Mouse (Mus musculus): ENCODE results near the gene Grrp1. TPM values are rescaled to one million over a fixed set of nuclear protein-coding genes. Genes with fewer than 3 reads are reported as not detected.

The Grrp1 gene
- polyA plus RNA-seq, 2 experiments from 2014 or later: not detected

DNA sequence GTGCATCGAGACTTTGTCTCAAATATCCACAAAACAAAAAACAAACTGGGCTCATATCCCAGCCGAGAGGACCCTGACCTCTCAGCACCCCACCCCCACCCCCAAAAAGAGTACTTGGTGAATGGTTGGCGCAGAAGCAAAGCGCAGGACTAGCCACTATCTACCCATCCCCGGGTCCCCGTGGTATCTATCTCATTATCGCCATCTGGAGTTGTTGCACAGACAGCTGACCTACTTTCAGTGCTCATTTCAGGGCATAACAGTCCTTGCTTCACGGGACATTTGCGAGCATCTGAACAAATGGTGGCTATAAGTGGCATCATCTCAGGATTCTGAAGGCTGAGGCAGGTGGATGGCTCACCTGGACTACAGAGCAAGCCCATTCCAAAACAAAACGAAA is 15.2 kb downstream of the Grrp1 start:
- ATAC-seq: no peak

DNA sequence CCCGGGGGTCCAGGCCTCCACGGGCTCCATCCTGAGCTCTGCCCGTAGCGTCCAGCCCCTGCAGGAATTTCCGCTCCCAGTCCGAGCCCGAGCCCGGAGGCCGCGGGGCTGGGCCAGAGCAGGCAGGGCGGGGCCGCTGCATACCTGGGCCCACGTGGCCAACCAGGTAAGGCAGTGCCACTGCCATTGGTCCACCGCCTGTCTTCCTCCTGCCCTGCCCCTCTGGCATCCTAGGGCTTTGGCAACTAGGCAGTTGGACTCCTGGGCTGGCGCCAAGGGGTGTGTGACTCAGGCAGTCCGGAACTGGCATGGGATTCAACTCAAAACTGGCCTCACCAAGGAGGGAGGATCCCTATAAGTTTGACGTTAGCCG is 15.6 kb downstream of the Grrp1 start, which contains the start of gene Cnksr1:
Gene Cnksr1, minus strand, starts transcription at position 121 of the 373 bp plus-strand sequence.
- no peak for ATAC-seq

DNA sequence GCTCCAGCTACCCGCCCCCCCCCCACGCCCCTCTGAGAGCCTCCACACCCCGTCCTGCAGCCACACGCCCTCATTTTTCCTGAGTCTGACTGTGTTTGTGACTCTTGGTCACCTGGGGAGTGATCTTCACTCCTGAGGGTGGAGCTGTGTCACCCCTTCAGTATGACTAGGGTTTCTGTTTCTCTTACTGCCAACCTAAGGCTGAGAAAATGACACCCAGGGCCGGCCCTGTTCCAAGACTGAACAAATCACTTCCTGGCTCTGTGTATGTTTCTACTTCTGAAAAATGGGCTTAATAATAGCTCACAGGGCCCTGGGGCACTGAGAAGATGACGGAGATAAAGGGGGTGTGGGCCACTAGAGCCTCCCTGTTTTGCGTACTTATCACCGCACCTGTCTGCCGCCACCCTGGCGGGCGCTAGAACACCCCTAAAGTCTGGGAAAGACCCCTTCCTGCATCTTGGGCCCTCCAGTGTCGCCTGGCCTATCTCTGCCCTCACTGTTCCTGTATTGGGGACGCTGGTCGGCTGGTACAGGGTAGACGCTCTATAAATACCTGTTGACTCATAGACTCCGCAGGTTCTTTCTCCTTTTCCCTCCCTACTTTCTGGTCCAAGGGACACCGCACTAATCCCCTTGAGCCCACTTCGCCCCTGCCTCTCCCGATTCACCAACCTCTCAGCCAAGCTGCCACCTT is 16.2 kb downstream of the Grrp1 start:
- ATAC-seq: no peak

DNA sequence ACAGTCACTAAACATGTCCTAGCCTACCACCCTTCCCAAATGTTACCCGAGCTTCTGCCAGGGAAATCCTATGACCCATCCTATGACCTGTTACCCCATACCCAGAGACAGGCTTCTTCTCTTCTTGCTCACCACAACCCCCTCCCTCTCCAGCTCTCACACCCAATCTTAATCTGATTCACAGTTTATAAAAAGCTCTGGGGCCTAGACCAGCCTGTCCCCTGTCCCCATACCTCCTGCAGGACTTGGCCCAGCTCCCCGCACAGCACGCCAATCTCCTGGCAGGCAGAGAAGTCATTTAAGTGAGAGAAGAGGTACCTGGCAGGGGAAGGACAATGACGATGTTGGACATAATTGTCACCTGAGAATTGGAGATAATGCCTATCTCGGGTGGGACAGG is 19.0 kb downstream of the Grrp1 start:
- ATAC-seq: no peak

DNA sequence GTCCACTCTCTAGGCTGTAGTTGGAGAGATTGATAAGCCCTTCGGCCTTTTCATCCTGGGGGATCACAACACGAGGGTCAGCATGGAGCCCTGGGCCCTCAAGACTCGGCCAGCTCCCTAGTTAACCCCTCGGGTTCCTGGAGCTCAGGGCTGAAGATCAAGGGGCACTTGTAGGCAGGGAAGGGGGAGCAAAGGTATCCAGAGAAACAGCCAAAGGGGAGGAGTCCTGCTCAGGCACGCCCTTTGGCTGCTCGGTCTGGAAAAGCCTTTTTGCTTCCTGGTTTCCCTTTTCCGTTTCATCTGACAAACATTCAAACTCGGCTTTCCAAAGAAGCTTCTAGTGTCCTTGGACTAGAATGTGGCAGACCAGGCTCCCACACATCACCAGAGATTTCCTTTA is 23.5 kb downstream of the Grrp1 start:
- ATAC-seq: no peak

DNA sequence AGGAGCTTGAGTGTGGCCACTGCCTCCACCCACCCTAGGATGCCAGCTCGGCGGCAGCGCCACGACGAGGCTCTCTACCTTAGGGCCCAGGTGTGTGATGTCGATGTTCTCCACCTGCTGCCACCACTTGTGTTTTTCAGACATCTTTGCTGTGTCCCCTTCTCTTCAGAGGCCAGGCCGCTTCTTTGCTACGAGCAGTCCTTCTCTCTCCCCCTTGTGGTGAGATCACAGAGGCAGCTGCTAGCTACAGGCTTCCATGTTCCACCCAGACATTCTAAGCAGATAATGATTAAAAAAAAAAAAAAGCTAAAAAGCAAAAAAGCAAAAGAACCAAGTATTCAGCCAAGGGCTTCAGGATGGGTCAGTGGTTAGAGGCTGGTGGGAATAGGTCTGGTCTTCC is 26.7 kb downstream of the Grrp1 start, which contains the start of gene Catsper4:
Gene Catsper4, minus strand, starts transcription at position 190 of the 400 bp plus-strand sequence.
- ATAC-seq: no peak

DNA sequence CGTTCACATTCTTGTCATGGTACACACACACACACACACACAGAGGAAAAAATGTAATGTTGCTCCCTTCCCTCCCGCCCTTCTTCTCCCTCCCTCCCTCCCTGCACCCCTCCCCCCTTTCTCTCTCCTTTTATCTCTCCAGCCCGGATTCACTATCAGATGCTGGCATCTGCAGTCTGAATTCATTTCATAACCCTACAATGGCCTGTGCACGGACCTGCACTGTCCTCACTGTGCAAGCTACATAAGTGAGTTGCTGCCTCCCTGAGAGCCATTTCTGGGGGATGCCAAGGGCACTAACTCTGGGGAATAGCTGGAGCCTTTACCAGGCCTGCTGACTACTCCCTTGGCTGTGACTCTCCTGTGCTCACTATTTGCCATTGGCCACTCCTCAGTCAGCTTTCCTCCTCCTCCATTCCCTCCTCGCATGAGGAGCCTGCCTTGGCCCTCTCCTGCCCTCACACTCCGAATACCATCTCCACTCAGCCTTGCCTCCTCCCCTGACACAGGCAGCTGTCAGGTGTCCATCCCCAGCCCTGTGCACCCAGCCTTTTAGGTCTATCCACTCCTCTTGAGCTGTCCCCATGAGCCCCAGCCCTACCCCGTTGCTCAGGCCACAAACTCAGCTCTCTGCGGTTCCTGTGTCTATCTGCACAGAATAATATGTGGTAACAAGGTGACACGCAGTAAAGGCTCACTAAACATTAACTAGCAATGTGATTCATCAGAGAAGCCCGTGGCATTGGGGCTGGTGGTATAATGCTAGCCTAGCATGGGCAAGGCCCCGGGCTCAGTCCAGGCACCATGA is 30.9 kb downstream of the Grrp1 start:
- no peak for ATAC-seq

DNA sequence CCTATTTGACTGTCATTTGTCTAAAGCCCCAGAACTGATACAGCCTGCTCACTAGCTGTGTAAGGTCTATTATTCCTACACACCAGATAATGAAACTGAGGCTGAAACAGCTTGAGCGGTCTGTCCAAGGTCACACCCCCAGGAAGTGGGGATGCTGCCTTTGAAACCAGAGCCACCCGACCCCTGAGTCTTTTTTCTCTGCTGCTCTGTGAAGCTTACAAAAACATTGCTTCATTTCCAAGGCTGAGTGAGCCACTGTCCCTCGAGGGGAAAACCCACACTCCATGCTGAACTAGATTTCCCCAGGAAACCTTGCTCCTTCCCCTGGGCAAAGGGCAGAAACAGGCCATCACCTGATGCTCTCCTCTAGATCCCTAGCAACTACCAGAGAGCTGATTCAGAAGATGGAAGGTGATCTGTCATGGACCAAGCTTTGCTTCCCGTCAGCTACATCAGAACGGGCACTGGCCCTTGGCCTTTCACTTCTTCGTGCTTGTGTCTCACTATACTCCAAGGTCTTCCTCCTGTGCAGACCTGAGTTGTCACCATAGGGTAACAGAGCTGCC is 47.3 kb downstream of the Grrp1 start:
- ATAC-seq: no peak

DNA sequence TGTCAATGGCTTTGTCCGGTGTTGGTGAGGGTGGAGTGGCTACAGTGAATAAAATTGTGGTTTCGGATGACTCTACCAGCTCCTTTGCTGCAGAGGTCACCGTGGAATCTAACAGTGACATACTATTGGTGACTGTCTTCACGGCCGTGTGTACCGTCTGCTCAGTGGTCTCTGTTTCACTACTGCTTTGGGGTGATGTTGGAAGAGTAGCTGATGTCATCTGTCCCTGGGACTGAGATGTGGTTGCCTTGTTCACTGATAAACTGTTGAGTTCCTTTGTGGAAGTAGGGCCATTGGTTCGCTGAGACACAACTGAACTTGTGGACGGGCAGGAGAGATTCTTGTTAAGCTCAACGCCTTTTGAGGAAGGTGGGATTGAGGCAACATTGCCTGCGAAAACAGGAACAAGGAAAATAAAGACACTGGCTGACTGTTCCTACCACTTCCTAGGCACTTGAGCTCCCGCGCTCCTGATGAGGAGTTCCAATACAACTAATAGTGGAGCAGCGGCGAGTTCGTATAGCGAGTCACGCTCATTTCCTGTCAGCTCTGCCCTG is 50.5 kb downstream of the Grrp1 start:
- no peak for ATAC-seq

DNA sequence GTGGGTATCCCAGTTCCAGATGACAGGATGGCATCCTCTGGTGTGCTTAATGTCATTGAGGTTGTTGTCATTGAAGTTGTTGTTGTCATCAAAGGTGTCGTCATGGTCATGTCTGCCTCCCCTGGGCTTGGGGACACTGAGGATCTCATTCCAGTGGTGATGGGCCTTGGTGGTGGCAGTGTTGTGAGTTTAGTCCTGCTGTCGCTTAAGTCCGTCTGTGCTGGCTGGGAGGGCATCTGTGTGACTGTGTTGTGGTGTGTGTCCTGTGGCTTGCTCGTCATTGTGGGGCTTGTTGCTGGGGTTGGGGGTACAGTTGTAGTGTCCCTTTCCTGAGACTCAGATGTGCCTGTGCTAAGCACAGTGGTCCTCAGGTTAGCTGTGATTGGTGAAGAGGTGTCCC is 51.0 kb downstream of the Grrp1 start, which contains the start of gene Gm7534:
Gene Gm7534, minus strand, starts transcription at position 101 of the 400 bp plus-strand sequence.
- no peak for ATAC-seq

Other genes with a start within 250 kb of the Grrp1 start
- gene Lin28a, start 235.3 kb downstream of the Grrp1 start, polyA plus RNA-seq (2017; shearing (Covaris generic)): not detected
- gene Zfp683, start 200.3 kb downstream of the Grrp1 start, polyA plus RNA-seq (2017; shearing (Covaris generic)): 1 to 10 TPM in 1 of 2 experiments, under 1 TPM in 1; 0.85 to 1.3 TPM
- gene Crybg2, start 193.3 kb downstream of the Grrp1 start, polyA plus RNA-seq (2017; shearing (Covaris generic)): 10 to 100 TPM; 20.9 to 28.2 TPM
- 1,000 to 10,000 TPM; 2,918 to 3,094 TPM for gene Cd52, start 159.0 kb downstream of the Grrp1 start, polyA plus RNA-seq (2017; shearing (Covaris generic))
- 10 to 100 TPM; 31.2 to 54.2 TPM for gene Ubxn11, start 151.5 kb downstream of the Grrp1 start, polyA plus RNA-seq (2017; shearing (Covaris generic))
- gene Sh3bgrl3, start 125.3 kb downstream of the Grrp1 start, polyA plus RNA-seq (2017; shearing (Covaris generic)): 1,000 to 10,000 TPM in 1 of 2 experiments, 100 to 1,000 TPM in 1; 977 to 1,004 TPM
- gene Cep85, start 67.0 kb downstream of the Grrp1 start, polyA plus RNA-seq (2017; shearing (Covaris generic)): 100 to 1,000 TPM in 1 of 2 experiments, 10 to 100 TPM in 1; 72.5 to 166 TPM
- not detected for gene Gm7534, start 51.1 kb downstream of the Grrp1 start, polyA plus RNA-seq (2017; shearing (Covaris generic))
- not detected for gene Catsper4, start 26.7 kb downstream of the Grrp1 start, polyA plus RNA-seq (2017; shearing (Covaris generic))
- gene Cnksr1, start 15.7 kb downstream of the Grrp1 start, polyA plus RNA-seq (2017; shearing (Covaris generic)): not detected
- 1 to 10 TPM in 1 of 2 experiments, not detected in 1; 3.7 TPM for gene E130218I03Rik, start 10.4 kb downstream of the Grrp1 start, polyA plus RNA-seq (2017; shearing (Covaris generic))
- 1 to 10 TPM; 4.3 to 6.8 TPM for gene Zfp593, start 8.5 kb downstream of the Grrp1 start, polyA plus RNA-seq (2017; shearing (Covaris generic))
- gene Gm30191, start 7.2 kb downstream of the Grrp1 start, polyA plus RNA-seq (2017; shearing (Covaris generic)): not detected
- 10 to 100 TPM; 20.7 to 24.2 TPM for gene Pdik1l, start 33.8 kb upstream of the Grrp1 start, polyA plus RNA-seq (2017; shearing (Covaris generic))
- not detected for gene Trim63, start 61.0 kb upstream of the Grrp1 start, polyA plus RNA-seq (2017; shearing (Covaris generic))
- under 1 TPM; 0.19 TPM for gene Slc30a2, start 89.1 kb upstream of the Grrp1 start, polyA plus RNA-seq (2017; shearing (Covaris generic))
- 1 to 10 TPM; 2.2 to 2.3 TPM for gene Extl1, start 129.7 kb upstream of the Grrp1 start, polyA plus RNA-seq (2017; shearing (Covaris generic))
- gene Pafah2, start 142.2 kb upstream of the Grrp1 start, polyA plus RNA-seq (2017; shearing (Covaris generic)): 1 to 10 TPM in 1 of 2 experiments, under 1 TPM in 1; 0.30 to 2.4 TPM
- gene Stmn1, start 214.2 kb upstream of the Grrp1 start, polyA plus RNA-seq (2017; shearing (Covaris generic)): 100 to 1,000 TPM in 1 of 2 experiments, 10 to 100 TPM in 1; 80.7 to 125 TPM
- 10 to 100 TPM; 21.3 to 56.0 TPM for gene Paqr7, start 242.6 kb upstream of the Grrp1 start, polyA plus RNA-seq (2017; shearing (Covaris generic))

Measured in CD4-positive, CD25-positive, alpha-beta regulatory T cell, adult 4 months (primary cell).